Mouse (Mus musculus) C2C12 (cell line): ENCODE measurements around the gene Anks1b. TPM values are rescaled to one million over a fixed set of nuclear protein-coding genes. Genes with fewer than 3 reads are reported as not detected.

Experiments used
- H3K27me3 ChIP-seq: one replicate; pipeline ENCODE4 v1.6.1; 2011; ENCODE audit not compliant: control insufficient read depth, insufficient read depth, insufficient read length
- H3K36me3 ChIP-seq: one replicate; pipeline ENCODE4 v1.6.1; 2011; ENCODE audit not compliant: control insufficient read depth, insufficient read depth
- H3K4me3 ChIP-seq: one replicate; pipeline ENCODE4 v1.5.1; 2011; ENCODE audit warnings: mild to moderate bottlenecking, control low read depth; ENCODE audit not compliant: poor library complexity, insufficient read depth, severe bottlenecking
- H3K79me2 ChIP-seq: one replicate; pipeline ENCODE4 v1.6.1; 2011; ENCODE audit not compliant: control insufficient read depth, insufficient read depth
- H3K79me3 ChIP-seq: one replicate; pipeline ENCODE4 v1.6.1; 2011; ENCODE audit warnings: low read depth, control low read depth
- H3ac ChIP-seq: one replicate; pipeline ENCODE3; 2011; ENCODE audit warnings: low read depth; ENCODE audit not compliant: control insufficient read depth, insufficient read length
- CEBPB ChIP-seq: IDR thresholded peaks from one replicate; pipeline ENCODE4 v1.6.1; 2011; ENCODE audit warnings: low read depth, mild to moderate bottlenecking, control low read depth, moderate library complexity
- CTCF ChIP-seq: IDR thresholded peaks from one replicate; pipeline ENCODE4 v1.5.1; 2011; ENCODE audit not compliant: control insufficient read depth, insufficient read depth, insufficient read length
- FOSL1 ChIP-seq: IDR thresholded peaks from one replicate; pipeline ENCODE4 v1.8.0; 2011; ENCODE audit warnings: mild to moderate bottlenecking, low read length; ENCODE audit not compliant: poor library complexity, insufficient read depth, severe bottlenecking
- MAX ChIP-seq: IDR thresholded peaks from one replicate; pipeline ENCODE4 v1.6.1; 2011; ENCODE audit warnings: mild to moderate bottlenecking, control low read depth
- MYOD1 ChIP-seq: IDR thresholded peaks from one replicate; pipeline ENCODE4 v1.6.1; 2011; ENCODE audit warnings: low read depth; ENCODE audit not compliant: control insufficient read depth, insufficient read length
- MYOG ChIP-seq: IDR thresholded peaks from one replicate; pipeline ENCODE4 v1.6.1; 2011; ENCODE audit not compliant: control insufficient read depth, insufficient read length; ENCODE audit errors: extremely low read depth
- USF1 ChIP-seq: IDR thresholded peaks from one replicate; pipeline ENCODE4 v1.6.1; 2011; ENCODE audit warnings: low read depth, mild to moderate bottlenecking, control low read depth, moderate library complexity
- polyA plus RNA-seq: library from polyadenylated mRNA; unstranded; fragments of >200 nt; fragmentation: generic; extraction: Trizol; gene quantifications from one replicate; pipeline ENCODE4 v1.2.1, GENCODE M21; 2012; ENCODE audit warnings: missing spikeins

The Anks1b gene
- polyA plus RNA-seq, 1 experiment, result 0.27 TPM

DNA sequence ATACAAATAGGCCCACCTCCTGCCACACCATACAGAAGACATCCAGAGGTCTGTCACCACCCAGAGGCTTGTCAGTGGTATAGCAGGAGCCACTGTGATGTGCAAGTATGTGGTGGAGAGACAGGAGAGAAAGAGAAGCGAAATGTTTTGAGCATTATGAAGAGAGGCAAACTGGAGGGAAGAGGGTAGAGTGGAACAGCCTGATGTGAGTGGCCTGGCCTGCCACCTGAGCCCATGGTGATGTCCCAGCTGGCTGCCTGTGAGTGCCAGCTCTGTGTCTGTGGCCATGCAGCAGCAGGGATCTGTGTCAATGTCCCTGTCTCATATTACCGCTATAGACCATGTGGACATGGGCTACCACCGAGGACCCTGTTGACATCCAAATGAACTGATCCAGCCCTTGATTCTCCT is 102.1 kb downstream of the Anks1b start:
- Histone ChIP-seq H3K4me3 (no peak overlapping the region), H3K79me3 (no peaks in the 10 kb centered on the region), H3K36me3 (no peaks in the 10 kb centered on the region), H3K27me3 (no peaks in the 10 kb centered on the region), H3ac (no peak overlapping the region), H3K79me2 (no peaks in the 10 kb centered on the region)
- no peak for TF ChIP-seq MAX
- no peak for TF ChIP-seq MYOG
- TF ChIP-seq CTCF, result no peak
- no peak for TF ChIP-seq FOSL1
- no peak for TF ChIP-seq CEBPB
- TF ChIP-seq USF1, result no peak
- no peak for TF ChIP-seq MYOD1

DNA sequence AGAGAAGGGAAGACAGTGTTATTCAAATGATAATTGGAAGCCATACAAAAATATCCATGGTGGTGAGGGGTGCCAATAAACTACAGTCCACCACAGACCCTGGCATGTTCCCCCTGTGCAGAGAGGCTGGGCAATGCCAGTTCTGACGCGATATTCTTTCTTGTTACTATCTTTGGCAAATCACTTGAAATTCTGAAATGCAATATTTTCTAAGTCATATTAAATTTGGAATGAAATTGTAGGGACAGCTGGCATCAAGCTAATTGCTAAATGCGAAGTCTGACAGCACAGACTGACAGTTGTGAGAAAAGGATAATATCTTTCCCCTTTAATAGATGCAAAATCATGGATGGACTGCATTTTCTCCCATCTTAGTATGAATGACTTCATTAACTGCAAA is 103.3 kb downstream of the Anks1b start:
- H3ac ChIP-seq, result no peak overlapping the region
- no peaks in the 10 kb centered on the region for H3K36me3 ChIP-seq
- no peak for TF ChIP-seq USF1
- TF ChIP-seq MYOD1, result no peak
- TF ChIP-seq MAX, result no peak
- TF ChIP-seq FOSL1, result no peak
- no peak for TF ChIP-seq CEBPB
- TF ChIP-seq MYOG, result no peak
- TF ChIP-seq CTCF, result no peak
- no peaks in the 10 kb centered on the region for H3K27me3 ChIP-seq
- no peaks in the 10 kb centered on the region for H3K79me3 ChIP-seq
- no peaks in the 10 kb centered on the region for H3K79me2 ChIP-seq
- no peak overlapping the region for H3K4me3 ChIP-seq

DNA sequence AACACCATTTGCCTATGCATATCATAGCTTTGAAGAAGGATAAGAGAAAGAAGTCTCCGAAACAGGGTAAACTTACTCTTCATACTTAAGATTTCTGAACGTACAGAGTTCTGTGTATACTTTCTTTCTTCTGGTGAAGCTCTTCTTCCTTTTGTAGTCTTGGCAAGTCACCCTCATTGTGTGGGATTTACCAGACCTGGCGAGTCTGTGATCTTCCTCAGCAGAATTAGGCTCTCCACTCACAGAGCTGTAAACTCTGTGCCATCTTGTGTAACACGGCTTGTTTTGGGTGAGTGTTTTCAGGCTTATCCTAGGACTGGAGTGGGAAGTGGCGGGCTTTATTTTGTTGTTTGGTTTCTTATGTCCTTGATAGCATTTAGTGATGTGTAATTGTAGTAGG is 120.9 kb downstream of the Anks1b start:
- no peaks in the 10 kb centered on the region for H3K79me3 ChIP-seq
- H3K79me2 ChIP-seq, result no peaks in the 10 kb centered on the region
- no peaks in the 10 kb centered on the region for H3K36me3 ChIP-seq
- H3K4me3 ChIP-seq, result no peak overlapping the region
- TF ChIP-seq CTCF, result no peak
- TF ChIP-seq MYOD1, result no peak
- TF ChIP-seq MYOG, result no peak
- no peak for TF ChIP-seq MAX
- TF ChIP-seq FOSL1, result no peak
- no peak for TF ChIP-seq CEBPB
- TF ChIP-seq USF1, result no peak
- no peaks in the 10 kb centered on the region for H3K27me3 ChIP-seq
- no peak overlapping the region for H3ac ChIP-seq

DNA sequence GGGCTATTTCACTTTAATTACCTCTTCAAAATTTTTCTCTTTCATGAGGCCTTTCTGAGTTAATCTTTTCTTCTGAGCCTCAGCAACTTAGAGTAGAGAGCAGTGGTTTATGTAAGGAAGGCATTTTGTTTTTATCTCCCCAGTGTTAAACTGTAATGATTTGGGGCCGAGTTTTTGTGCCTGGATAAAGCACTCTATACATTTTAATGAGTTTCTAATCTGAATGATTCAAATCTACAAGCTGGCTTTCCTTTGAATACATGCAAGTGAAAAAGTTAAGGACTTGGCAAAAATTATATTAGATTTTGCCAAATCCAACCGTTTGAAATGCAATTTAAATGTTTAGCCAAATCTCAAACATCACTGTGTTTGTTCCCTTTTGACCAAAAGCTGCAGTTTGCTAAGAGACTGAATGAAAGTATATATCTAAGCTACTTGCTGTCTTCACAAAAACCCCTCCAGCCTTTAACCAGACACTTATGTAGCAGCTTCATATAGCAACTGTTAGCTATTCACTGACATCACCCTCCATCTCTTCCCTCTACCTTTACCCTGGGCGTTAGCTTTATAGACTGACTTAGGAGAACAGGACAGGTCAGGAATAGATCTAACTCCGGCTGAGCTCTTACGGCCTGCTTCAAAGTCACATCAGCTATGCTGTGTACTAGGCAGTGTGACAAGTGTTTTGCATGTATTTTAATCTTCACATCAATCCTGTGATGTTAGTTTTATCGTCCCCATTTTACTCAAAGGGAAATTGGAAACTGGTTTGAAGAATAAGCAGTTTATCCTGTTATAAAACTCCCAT is 122.5 kb downstream of the Anks1b start:
- no peak for TF ChIP-seq MYOD1
- TF ChIP-seq USF1, result no peak
- no peak for TF ChIP-seq CEBPB
- TF ChIP-seq MAX, result no peak
- no peak for TF ChIP-seq MYOG
- TF ChIP-seq CTCF, result no peak
- TF ChIP-seq FOSL1, result no peak
- H3ac ChIP-seq, result no peak overlapping the region

DNA sequence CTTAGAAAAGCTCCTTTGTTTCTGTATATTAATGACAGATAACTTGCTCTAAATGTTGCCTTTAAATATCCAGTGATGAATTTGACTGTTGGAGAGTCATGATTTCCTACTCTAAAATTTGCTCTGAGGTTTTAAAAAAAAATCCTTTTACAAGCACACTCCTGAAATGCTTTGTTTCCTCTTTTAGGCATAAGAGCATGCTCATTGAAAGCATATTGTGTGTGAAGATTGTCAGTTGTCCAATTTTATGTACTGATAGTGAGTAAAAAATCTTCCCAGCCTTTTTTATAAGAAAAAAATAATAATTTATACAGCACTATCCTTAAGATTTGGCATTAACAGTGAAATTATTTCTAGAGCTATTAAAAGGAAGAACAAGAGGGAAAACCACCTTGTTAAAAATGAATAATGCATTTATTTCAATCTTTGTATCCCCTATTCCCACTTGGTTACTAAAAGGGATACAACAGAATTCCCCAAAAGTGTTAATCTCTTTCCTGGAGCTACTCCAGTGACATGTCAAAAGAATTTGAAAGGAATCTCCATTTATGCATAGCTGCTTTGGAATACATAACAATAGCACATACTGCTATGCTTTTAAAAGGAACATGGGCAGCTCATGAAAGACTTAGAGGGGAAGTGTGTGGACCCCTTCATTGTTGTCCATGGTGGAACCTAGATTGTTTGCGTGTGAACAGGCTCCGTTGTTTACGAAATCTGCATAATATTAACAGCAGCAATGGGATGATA is 130.8 kb downstream of the Anks1b start:
- Histone ChIP-seq H3ac (no peak overlapping the region), H3K36me3 (no peaks in the 10 kb centered on the region), H3K27me3 (peaks cover 8% of the 10 kb centered on the region), H3K4me3 (no peak overlapping the region), H3K79me3 (no peaks in the 10 kb centered on the region), H3K79me2 (no peaks in the 10 kb centered on the region)
- TF ChIP-seq CTCF, result no peak

More for the DNA sequence above, 122.5 kb downstream of the Anks1b start:
- H3K36me3 ChIP-seq, result no peaks in the 10 kb centered on the region
- H3K79me3 ChIP-seq, result no peaks in the 10 kb centered on the region
- no peaks in the 10 kb centered on the region for H3K79me2 ChIP-seq
- H3K27me3 ChIP-seq, result no peaks in the 10 kb centered on the region
- no peak overlapping the region for H3K4me3 ChIP-seq

DNA sequence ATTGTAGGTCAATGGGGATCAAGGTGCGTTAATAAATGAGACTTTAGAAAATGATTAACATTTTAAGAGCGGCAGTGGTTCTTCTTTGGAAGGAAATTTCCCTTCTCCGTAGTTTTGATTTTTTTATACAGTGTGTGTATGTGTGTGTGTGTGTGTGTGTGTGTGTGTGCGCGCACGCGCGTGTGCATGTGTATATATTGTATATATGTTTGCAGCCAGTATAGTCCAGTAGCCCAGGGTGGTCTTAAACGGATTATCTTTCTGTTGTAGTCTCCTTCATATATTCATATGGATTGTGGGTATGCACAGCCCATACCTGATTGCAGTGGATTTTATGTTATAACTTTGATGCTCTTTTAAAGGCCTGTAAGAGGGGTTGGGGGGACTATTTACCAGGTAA is 131.6 kb downstream of the Anks1b start:
- no peaks in the 10 kb centered on the region for H3K79me2 ChIP-seq
- TF ChIP-seq MYOD1 (no peak), FOSL1 (no peak), CEBPB (no peak), MYOG (no peak), USF1 (no peak), CTCF (no peak), MAX (no peak)
- H3ac ChIP-seq, result no peak overlapping the region
- H3K4me3 ChIP-seq, result no peak overlapping the region
- H3K36me3 ChIP-seq, result no peaks in the 10 kb centered on the region
- H3K79me3 ChIP-seq, result no peaks in the 10 kb centered on the region
- peaks cover 8% of the 10 kb centered on the region for H3K27me3 ChIP-seq
